Mouse (Mus musculus) thymus, postnatal 0 days (tissue): ENCODE measurements at regions not wholly inside any gene's neighbourhood (a gene's known extent, or its start where the extent isn't known, plus 50 kb on each side); places are given as distances from the start of the nearest gene placed in this dataset.

Experiments
- DNase-seq: peaks from one replicate; pipeline ENCODE4 v3.0.0-alpha.2; 2015; ENCODE audit warnings: low spot score

- DNase-seq = no peak
Observed at GRCm38 (mm10) chr8:115551262-115551661, 156.3 kb downstream of the Maf start.

DNA sequence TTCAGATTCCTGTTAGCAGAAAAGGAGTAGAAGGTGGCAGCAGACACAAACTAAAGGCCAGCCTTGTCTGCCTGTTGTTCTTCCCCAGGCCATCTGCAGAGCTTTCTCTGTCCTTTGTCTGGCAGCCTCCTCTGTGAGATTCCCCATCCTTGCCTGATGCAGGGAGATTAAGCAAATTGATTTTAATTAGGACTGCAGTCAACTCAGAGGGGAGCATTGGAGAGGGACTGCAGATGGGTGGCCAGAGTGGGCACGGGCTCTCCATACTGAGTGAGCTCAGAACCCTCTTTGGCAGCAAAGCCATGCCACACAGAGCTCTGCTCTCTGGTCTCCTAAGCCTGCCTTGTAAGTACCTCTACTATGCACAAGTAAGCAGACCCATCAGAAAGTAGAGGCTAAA is 158.5 kb downstream of the Maf start:
- no peak for DNase-seq

DNA sequence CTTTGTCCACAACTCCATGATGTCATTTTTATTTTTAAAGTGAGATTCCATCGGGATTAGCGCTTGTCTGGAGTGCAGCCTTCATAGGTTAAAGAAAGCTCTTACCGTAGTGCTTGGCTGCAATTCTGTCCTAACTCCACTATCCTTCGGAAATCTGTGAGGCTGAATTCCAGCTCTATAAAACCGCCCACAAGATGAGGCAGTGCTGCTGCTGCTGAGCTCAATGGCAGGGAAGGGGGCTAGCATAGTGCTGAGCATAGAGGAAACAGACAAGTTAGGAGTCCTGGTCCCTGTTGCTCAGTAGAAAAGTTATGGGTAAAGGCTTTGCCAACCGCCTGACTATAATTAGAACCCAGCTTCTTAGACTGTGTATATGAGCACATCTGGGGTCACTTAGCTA is 163.5 kb downstream of the Maf start:
- no peak for DNase-seq

GRCm38 (mm10) chr8:115542935-115543334 is 164.7 kb downstream of the Maf start:
- no peak for DNase-seq

DNA sequence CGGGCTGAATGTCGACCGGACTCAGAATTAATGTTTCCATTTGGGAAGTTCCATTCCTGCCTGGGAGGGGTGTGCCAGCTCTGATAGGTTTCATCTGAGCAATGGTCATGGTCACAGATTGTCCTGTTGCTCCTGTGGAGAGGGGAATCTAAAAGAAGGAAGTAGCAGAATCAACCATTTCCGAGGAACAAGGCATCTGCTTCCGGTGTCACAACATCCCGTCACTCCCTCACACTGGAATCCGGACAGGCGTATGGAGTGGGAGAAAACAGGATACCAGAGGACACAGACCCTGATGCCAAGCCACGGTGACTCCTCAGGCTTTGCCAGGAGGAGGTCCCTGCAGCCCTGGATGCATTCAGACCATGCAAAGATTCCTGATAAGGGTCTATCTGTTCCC is 168.0 kb downstream of the Maf start:
- no peak for DNase-seq

DNA sequence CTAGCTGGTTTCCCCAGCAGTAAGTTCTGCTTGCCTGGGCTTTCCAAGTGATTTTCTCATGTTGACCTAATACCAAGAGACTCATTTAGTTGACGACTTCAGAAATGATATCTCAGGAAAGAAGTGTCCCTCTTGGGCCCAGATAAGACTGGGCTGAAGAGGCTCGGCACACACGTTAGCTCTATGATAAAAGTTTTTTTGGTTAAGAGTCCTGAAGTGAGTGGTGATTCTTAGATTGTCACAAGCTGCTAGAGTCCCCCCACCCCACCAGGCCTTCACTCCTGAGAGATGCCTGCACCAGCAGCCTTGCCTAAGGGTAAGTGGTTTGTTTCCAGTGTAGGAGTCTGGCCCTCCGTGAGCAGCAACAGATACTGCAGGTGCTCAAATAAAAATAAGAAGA is 169.4 kb downstream of the Maf start:
- no peak for DNase-seq

- DNase-seq = no peak
Observed at GRCm38 (mm10) chr8:115537761-115538160, 169.8 kb downstream of the Maf start.

DNA sequence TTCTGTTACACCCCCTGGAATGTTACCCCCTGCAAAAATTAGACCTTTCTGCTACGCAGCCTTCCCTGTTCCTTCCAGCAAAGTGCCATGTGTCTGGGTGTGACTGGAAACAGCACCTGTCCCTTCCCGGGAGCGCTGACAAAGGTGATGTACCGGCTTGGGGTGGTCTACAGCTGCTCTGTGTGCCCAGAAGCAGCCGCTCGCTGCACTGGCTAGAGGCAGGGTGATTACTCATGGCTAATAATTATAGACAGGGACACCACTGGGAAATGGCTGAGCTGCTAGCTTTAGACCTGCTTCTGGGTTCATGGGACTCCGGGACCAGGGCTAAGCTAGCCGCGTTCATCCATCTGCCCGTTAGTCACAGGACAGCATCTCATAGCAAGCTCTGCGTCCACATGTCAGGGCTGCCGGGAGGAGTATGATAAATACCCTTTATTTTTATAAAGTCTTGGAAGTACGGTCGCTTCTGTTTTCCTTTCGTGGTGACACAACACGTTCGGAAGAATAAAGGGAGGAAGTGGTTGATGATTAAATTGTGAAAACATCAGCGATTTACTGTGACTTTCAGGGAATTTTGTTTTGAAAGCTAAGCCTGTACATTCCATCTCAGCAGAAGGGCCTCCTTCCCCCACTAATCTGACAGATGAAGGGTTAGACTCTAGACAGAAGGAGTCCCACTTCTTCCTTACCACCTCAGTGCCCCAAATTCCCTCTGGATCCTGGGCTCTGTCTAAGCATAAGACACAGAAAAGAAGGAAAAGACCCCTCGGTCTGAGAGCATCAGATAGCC is 170.8 kb downstream of the Maf start:
- no peak for DNase-seq

GRCm38 (mm10) chr8:115536001-115536400 is 171.6 kb downstream of the Maf start:
- no peak for DNase-seq

DNA sequence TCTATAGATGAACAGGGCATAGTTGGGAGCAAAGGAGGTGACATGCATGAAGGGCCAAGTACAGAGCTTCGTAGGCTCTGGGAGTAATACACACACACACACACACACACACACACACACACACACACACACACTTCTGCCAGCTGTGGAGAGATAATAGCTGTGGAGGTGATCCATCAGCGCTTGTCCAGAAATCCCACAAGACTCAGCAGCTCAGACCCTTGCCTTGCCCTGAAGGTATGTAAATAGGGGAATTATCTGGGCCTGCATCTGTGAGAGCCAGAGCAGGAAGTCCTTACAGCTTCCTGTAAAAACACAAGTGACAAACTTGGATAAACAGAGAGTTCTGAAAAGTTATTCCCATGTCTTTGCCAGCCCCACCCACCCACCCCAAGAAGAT is 173.6 kb downstream of the Maf start:
- DNase-seq = no peak

DNA sequence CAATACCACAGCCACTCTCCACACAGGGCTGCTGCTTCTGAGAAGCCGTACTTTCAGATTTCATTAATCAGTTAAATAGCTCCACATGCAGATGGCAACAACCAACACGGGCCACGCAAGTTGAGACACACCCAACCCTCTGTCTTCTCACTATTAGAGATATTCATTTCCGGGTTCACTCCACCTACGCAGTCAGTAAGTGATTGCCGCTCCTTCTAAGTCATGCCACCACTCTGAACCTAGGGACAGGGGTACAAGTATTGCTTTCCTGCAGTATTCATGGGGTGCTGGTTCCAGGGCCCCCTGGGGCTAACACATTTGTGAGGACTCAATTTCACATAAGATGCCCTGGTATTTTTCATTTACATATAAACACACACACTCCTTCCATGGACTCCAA is 176.3 kb downstream of the Maf start:
- no peak for DNase-seq

GRCm38 (mm10) chr8:115529568-115530342 is 177.8 kb downstream of the Maf start:
- DNase-seq = no peak

- no peak for DNase-seq
Observed at GRCm38 (mm10) chr8:115528879-115529278, 178.7 kb downstream of the Maf start.

GRCm38 (mm10) chr8:115525149-115525548 is 182.4 kb downstream of the Maf start:
- no peak for DNase-seq

GRCm38 (mm10) chr8:115524713-115525112 is 182.9 kb downstream of the Maf start:
- DNase-seq = no peak

- DNase-seq = no peak
Observed at GRCm38 (mm10) chr8:115522527-115522926, 185.1 kb downstream of the Maf start.

DNA sequence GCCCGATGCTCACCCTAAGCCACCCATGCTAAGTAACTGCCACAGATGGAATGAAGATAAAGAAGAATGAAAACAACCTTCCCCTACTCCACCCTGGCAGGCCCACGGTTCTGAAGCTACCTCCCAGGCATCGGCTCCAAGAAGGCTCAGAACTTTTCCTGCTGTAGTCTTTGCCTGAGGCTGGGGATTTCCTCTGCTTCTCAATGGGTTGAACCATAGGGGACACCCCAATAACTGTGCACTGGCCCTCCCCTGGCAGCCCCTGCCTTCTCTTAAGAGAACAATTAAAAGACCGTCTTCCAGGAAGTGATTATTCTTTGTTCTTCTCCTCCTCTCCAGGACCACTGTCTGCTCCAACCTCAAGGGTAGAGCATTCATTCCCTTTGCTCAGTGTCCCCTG is 191.9 kb downstream of the Maf start:
- peak; percentile 21 for DNase-seq

- peak; percentile 85 for DNase-seq
Observed at GRCm38 (mm10) chr8:115514485-115514884, 193.1 kb downstream of the Maf start.

- DNase-seq = no peak
Observed at GRCm38 (mm10) chr8:115507180-115507579, 200.4 kb downstream of the Maf start.

DNA sequence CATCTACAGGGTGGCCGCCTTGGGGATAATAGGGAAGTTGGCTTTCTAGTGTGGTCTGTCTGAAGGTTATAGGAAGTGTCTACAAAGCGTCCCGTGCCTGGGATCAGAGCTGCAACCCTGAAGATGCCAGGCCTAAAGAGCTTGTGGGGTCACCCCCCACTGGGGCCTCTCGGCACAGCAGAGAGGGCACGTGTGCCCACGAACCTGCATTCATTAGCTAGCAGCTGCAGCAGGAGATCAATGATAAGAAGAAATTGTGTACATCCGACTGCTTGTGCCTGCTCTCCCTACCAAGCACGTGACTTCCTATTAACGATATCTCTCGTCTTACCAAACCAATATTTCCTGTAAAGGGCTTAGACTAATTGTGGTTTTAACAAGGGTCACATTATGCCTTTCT is 200.9 kb downstream of the Maf start:
- DNase-seq = peak; percentile 55

DNA sequence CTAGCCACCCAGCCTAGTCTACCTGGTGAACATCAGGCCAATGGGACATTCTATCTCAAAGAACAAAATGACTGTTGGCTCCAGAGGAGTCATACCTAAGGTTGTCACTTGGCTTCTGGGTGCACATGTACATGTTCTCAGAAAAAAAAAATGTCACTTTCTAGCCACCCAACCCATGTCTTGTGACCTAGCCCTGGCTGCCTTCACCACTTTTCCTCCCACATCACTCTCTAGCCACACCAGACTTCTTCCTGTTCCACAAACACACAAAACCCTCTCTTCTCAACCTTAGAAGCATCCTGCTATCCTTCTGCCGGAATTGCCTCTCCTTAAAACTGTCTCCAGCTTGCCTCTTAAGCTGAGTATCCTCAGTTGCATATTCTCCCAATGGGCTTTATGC is 211.6 kb downstream of the Maf start:
- DNase-seq = peak; percentile 43

DNA sequence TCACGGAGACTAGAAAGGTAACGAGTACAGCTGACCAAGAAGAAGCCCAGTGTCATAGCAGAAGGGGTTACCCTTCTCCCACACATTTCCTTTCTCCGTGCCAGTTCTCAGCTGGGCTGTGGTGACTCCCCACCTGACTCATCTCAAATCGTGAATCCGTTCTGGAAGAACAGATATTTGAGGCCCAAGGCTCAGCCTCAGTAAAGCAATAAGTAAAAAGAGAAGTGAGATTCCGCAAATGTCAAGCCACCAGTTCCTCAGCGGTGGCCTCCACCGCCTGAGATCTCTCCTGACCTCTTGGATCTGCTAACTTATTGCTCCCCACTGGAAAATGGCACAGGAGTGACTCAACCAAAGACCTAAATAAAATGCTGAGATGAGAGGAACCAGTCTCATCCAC is 213.2 kb downstream of the Maf start:
- no peak for DNase-seq

- no peak for DNase-seq
Observed at GRCm38 (mm10) chr8:115486904-115487303, 220.7 kb downstream of the Maf start.
